Mouse (Mus musculus) lung, postnatal 10 days (tissue): ENCODE data around the gene Fndc1.
A peak's percentile ranks its signal among the peaks of the same experiment; 100 is the strongest.

Experiments
- DNase-seq: peaks from one replicate; pipeline ENCODE4 v3.0.0; 2021

Fndc1 gene

DNA sequence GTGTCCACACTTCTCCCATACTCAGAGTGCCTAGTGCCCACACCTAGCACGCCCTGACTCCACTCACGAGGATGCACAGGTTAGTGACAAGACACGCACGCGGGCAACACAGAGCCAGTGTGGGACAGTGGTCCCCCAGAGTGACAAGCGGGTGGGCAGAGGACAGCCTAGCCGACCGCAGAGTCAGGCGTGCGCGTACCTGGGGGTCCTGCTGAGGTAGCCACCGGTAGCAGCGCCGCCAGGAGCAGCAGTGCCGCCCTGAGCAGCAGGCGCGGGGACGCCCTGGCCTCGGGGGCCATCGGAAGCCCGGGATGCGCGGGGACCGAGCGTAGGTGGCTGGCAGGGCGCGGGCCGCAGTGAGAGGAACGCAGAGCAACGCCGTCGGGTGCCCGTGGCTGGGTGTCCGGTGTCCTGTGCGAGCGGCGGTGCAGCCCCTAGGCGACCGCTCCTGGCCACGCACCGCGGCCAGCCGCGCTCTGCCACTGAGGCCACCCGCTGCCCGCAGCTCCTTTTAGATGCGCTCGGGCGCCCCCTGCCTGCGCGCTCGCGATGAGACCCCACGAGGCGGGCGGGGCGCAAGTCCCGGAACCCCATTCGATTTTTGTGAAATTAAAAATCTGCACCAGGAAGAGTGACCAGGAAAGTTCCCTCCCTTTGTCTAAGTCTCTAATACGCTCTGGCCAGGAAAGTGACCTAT lies at the start of gene Fndc1:
Gene Fndc1, minus strand, starts transcription at position 484 of the 697 bp plus-strand sequence.
- peak; percentile 78 for DNase-seq

DNA sequence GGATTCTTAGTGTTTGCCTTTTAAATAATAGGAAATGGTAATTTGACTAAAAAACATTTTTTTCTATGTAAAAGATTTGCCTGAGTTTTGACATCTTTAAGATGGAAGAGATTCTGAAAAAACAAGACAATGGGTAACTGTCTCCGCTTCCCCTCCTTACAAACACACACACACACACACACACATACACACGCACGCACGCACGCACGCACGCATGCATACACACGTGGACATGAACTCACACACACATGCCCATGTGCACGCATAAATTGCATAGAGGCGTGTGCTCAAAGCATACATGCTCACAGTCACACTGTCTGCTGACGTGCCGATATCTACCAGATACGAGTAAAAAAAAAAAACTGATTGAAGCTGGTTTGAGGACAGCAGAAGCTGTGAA lies 49.4 kb upstream of the Fndc1 start:
- DNase-seq = no peak

DNA sequence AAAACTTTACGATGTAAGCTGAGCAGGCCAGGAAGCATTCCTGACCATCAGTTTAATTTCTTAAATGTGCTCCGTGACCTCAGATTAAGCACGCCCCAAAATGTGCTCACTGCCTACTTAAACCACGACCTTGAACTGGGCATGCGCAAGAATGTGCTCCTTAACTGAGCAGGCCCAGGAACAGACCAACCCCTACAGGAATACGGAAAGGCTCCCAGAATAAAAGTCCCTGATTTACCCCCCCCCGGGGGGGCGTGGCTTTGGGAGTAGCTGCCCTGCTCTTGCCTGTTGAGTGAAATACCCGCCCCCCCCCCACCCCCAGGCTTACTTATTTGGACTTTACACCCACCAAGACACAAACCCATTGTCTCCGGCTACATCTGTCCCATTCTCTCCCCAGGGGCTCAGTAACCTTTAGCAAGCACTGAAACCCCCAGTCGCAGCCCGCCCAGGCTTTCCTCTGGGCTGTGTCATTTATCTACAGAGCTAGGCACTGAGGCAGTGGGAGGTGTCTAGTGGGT lies 48.9 kb upstream of the Fndc1 start:
- DNase-seq = peak; percentile 51

DNA sequence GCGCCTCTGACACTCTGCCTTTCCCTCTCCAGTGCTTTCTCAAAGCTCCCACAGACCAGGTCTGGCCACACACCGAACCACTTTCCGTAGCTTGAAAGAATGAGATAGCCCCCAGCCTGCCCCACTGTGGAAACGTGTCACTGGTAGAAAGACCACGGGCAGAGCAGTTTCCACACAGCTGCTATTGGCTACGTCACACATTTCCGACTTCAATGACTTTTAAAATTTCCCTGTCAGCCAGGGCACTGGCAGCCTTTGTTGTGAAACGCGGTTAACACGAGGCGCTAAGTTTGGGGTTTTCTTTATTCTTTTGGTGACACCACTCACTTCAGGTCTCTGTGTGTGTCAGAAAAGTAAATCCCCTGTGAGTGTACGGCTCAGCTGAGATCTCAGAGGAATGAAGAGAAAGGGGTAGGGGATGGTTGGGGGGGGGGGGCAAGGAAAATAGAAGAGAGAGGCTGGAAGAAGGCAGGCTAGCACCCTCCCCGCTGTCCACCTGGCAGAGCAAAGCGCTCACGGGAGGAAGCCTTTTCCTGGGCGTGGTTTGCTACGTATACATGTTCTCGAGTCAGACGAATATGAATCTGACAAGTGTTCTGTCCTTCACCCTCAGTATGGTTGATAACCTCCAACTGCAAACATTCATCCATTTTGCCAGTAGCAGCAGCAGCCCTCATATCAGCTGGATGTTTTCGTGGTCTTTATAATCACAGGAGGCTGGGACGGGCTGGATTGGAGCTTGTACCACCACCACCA lies 47.9 kb upstream of the Fndc1 start:
- no peak for DNase-seq

DNA sequence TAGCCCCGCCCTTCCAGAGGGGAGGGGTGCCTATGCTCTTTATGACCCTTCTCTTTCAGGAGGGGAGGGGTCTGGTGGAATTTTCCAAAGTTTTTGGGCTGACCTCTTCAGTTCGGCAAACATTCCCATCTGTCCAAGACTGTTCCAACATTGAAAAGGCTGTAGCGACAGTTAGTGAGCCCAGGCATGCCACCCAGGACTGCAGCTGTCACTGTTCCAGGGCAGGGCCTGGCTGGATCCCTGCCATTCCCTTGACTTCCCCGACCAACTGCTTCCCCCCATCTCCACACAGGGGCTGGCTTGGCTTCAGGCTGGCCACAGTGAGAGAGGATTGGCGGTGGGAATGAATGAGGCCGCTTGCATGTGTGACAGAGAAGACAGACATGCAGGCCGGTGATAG lies 46.3 kb upstream of the Fndc1 start:
- DNase-seq = no peak

DNA sequence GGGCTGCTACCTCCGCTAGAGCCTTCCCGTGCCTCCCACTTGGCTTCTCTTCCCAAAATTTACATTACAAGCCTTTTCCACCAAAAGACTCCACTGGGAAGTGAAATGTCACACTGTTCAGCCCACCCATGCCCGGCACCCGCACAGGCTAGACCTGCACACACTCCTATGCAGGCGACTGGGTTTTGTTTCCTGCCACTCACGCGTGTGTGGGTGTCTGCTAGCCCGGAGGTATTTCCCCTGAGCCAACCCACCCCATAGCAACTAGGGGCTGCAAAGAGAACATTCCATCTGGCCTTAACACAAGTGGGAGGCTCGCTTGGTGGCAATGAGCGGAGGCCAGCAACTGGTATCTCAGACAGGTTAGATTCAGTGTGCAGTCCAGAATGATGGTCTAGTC lies 44.7 kb upstream of the Fndc1 start:
- DNase-seq = no peak

DNA sequence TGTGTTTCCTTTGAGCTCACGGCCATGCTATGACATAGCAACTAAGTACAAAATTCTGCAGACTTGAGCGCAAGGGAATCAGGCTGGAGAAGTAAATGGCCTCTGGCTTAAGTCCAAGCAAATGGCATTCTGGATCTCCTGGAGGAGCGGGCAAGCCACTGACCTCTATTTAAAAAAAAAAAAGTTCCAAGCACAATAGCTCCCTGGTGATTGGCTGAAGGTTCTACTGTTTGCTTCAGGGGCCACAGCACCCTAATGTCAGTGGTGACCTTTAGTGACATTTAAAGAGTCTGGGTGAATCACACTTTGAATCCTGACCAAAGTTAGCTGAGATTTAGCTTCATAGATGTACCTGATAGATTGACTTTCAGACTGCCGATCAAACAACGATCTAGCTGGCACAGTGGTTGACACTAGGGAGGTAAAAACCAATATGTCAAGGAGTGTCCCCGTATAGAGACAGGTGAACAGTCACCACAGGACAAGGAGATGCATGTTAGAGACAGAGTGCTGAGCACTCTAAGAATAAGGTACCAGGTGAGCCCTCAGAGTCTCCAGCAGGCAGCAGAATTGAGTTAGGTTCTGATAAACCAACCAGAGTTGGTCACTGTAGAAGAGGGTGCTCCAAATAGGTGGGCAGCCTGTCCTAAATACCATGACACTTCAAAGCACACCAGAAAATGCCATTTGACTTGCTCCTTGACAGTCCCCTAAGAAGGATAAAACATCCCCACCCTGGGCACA lies 43.9 kb upstream of the Fndc1 start:
- no peak for DNase-seq

DNA sequence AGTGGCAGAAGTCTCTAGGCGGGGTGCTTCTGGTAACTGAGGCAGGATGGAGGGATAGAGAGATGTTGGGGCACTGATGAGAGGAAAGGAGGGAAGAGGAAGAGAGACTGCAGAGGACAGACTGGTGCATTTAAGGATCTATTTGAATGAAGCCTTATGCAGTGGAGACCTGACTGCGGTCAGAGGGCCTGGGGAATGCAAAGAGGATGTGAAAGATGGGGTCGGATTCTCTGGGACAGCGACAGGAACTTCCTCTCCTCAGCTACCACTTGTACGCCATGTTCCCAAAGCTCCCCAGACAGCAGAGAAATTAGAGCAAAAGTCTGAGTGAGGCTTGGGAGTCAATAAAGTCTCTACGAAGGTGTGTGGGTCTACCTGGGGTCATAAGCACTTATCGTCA lies 42.0 kb upstream of the Fndc1 start:
- no peak for DNase-seq

DNA sequence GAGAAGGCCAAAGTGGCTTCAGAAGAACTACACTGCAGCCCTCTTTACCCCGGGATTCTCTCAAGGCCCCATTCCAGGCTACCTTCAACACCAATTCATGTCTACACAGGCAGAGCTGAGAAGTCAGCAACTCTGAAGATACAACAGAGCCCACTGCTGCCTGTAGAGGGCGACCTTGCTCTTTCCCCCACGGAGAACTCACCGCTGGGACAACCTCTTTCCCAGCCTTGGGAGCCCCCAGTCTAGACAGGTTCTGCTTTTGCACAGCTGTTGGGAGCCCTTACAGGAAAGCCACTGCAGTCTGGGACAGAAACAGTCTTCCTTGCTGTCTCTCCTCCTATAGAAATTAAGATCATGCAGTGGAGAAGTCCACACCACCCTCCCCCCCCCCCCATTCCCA lies 41.5 kb upstream of the Fndc1 start:
- peak; percentile 81 for DNase-seq

DNA sequence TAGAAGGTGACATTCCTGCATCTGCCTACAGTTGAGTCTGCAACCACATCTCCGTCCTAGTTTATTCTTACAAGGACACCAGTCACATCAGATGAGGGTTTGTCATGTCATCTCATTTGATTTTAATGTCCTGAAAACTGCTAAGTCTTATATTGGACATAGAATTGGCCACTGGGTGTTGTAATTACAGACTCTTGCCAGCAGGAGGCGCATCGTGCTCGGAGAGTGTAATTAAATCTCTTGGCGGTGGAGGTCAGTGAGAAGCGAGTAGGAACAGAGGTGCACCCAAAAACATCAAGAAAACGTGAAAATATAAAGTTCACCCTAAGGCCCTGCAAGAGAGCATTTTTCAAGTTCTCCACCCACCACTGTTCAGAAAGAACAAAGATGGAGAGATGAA lies 37.6 kb upstream of the Fndc1 start:
- peak; percentile 39 for DNase-seq

DNA sequence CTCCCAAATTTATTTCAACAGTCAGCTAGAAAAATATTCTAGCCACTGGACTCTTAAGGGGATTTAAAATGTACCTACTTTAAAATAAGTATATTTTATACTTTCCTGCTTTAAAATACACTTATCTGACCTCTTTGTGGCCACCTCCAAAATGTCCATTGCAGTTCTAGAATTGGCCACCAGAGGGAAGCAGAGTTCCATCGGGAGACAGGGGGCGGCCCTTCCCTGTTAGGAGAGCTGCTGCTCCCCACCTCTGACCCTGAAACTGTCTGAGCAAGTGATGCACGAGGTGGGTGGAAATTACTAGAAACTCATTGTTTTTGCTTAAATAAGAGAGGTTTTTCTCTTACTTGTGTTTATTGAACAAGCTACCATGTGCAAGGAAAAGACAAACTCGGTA lies 36.6 kb upstream of the Fndc1 start:
- peak; percentile 79 for DNase-seq

DNA sequence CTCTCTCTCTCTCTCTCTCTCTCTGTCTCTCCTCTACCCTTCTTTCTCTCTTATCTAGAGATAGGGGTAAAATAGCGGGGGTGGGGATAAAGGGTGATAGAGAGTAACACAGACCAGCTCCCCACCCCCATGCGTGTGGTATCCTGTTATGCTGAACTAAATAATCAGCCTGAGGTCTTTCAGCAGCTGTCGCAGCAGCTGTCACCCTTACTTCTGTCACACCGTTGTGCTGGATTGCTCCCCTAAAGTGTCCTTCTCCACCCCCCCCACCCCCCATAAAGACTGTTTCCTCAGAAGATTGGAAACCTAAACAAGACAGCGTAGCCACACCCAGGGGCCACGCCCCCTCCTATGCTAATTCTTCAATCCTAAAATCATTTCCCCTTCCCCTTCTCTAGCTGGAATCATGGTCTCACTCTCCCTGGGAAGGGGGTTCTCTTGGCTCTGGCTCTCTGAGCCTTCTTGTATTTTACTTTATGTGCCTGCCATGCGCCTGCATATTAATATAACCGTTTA lies 33.8 kb upstream of the Fndc1 start:
- DNase-seq = no peak

DNA sequence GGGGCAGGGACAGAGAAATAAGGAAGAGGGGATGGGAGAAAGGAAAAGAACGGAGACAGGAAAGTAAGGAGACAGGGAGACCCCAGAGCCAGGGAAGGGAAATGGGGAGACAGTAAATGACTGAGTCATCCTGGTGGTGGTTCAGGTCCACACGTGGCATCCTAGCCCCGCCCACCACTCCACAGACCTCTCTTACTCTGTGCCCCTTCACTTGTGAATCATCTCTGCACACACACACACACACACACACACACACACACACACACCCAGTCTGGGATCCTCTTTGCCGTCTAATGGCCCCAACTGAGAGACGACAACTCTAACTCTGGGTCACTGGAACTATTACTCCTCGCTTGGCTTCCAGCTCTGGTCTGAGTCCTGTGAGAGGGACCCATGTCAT lies 30.6 kb upstream of the Fndc1 start:
- no peak for DNase-seq

DNA sequence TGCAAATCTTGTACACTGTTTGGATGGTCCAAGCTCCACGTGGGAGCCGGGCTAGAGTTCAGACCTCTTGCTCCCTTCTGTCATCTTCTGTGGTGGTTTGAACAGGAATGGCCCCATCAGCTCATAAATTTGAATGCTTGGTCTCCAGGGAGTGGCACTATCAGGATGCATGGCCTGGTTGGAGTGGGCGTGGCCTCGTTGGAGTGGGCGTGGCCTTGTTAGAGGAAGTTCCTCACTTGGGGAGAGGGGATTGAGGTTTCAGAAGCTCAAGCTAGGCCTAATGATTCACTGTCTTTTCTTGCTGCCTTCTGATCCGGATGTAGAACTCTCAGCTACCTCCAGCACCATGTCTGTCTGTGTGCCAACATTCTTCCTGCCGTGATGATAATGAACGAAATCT lies 28.7 kb upstream of the Fndc1 start:
- peak; percentile 34 for DNase-seq

DNA sequence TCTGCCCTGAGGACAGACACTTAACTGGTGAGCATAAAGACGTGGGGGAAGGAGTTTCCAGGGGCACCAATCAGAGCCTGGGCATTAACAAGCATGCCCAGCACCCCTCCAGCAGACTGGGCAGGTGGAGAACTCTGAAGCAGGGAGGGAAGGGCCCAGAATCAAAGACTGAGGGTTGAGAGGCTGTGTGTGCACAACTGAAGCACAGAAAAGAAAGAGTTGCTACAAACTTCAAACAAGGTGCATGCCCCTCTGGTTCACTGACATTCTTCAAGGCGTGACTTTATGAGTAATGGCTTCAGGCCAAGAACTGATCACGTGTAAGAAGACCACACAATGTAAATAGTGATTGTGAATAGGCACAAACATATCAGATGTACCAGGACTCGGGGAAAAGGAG lies 24.9 kb upstream of the Fndc1 start:
- DNase-seq = no peak

DNA sequence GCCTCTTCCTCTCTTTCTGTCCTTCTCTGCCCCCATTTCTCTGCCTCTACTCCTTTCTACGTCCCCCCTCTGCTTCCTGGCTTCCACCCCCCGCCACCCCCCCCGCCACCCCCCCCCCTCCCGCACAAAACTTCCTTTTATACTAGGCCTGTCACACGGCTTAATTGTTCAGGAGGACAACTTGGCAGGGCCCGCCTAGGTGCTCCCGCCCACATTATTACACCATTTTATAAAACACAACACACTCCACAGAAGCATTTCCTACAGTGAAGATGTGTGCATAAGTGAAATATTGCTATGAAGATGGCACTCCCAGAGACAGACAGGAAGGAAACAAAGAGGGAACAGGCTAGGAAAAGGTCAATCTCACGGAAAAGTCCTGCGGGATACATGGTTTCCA lies 24.4 kb upstream of the Fndc1 start:
- DNase-seq = no peak

DNA sequence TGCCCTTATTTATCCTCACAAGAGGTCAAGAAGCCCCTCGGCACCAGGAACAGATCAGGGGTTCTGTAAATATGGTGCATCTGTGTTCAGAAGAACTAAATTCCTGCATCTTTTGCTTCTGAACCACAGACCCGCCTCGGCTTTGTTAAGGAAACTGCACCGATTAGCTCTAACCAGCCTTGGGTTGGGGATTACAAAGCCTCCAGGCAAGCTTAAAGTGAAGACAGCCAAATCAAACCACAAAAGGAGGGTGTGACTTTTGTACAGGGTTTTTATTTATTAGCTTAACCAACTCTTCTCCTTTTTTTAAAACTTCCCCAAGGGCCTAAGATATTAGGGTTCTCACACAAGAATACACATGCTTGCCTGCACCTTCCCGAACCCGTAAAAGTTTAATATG lies 23.1 kb upstream of the Fndc1 start:
- no peak for DNase-seq

DNA sequence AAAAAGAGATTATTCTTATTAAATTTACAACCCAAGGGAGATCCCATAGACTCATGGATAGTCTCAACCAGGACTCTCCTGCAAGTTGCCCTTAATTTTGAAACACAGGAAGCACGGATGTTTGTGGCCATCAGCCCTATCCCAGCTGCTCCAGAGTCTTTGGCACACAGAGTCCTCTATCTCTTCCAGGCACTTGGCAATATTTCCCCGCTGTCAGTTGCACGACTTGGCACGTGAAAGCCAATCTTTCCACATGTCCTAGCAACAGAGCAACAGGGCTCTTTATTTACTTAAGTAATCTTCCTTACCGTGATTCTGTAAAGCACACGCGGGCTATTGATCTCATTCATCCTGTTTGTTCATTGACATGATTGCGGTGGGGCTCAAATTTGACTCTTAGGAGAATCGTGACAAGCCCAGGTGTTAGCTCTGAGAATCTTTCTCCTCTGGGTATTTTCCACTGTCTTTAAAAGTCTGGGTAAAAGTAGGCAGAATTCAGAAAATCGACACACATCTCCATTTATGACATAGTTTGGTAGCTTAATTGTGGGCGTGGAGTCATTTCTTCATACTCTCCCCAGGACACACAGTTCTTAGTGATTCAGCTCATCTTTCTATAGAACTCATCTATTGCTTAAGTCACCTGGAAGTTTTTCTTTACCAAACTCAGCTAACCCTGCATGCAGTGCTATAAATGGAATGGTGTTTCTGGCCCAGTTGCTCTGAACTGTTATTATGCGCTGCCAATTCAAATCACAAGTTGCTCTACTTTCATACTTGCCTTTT lies 13.6 kb upstream of the Fndc1 start:
- peak; percentile 80 for DNase-seq

DNA sequence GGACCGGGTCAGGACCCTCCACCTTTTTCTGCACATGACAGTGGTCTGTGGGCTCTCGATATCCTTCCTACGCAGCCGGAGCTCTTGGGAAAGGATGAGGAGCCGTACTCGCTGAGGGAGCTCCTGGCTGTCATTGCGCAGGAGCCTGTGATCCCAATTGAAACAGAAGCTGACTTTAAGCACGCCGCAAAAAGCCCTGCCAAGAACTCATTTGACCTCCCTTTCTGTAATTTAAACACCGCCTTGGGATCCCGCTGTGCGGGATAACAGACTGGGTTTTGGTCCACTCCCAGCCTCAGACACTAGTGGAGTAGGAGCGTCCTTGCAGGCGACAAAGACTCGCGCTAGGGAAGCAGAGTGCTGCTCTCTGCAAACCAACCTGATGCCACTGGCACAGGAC lies 484 bp upstream of the Fndc1 start:
- peak; percentile 31 for DNase-seq

DNA sequence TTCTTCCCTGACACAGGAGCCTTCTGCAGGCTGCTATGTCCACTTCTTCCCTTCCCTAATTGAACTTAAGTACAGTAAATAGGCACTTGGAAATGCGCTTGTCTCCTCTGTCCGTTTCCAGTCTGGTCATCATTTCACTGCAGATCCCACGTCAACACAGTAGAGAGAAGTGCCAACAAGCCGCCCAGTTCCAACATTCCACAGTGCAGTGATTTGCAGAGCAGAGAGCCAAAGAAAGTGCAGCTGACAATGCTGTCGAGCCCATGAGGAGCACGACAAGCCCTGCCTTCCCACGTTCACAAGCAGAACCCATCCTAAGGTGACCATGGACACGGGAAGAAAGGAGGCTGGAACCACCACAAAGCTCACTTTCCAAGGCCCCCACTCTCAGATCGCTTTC lies 1.7 kb downstream of the Fndc1 start:
- DNase-seq = peak; percentile 73

DNA sequence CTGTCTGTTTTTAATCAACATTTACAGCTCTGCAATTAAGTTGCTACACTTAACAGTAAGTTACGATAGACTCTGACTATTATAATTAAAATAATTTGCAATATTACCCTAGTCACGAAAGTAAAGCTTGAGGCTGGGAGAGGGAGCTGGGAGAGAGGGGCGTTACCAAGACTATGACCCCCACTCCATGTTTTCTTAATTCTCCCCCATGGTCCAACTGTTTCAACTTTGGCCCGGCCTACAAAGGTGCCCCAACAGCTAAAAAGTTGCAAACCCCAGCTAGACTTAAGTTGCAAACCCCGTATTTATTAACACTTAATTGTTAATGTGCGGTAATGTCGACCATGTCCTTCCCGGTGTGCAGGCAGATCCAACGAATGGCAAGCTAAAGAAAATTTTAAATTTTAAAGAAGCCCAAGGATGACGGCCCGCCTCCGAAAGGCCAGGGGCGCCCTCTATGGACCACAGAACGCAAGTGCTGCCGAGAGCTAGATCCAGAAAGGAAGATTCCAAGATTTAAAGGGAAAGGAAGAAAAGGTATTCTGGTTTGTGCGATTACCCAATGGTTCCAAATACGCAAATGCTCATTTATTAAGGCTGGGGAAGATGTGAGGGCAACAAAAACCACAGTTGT lies 5.4 kb downstream of the Fndc1 start:
- DNase-seq = peak; percentile 74

DNA sequence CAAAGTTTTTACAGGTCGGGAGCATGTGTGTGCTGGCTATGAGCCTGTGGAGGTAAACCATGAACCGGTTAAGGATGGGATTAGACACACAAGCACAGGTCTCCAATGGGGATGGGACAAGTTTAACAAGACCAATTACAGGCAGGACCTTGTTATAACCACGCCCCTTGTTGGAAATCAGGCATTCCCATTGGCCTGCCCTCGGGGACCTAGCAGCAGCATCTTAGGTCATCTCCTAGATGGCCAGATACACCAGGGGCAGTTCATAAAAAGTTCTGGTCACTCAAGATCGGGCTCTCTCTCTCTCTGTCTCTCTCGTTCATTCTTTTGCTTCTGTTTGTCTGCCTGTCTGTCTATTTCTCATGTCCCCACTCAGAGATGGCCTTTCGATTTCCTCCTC lies 6.9 kb downstream of the Fndc1 start:
- no peak for DNase-seq
